In genomic region chr9:73157968-73158367, GRCm38 (mm10) we compare ENCODE assay signal across 39 mouse cellular contexts. TPM values are rescaled to one million over a fixed set of nuclear protein-coding genes. Genes with fewer than 3 reads are reported as not detected.
DNase-seq lines count a peak whose midpoint lies in the region; ATAC-seq and TF ChIP-seq lines count a peak whose summit lies in the region.
"Had no signal": no experiment of that assay in that cellular context is flagged by ENCODE, and none has a peak within 500 bp of the region (broad histone marks: within the 10 kb centered on the region; RNA-seq: fewer than 3 reads in every experiment).

No protein-coding gene starts in this region.

- peaks cover 5% of the 10 kb centered on the region for H3K9me3 ChIP-seq in G1E (replicated peaks)
- H3K9me3 ChIP-seq in liver, embryonic 15.5 days (replicated peaks) = peaks cover 8% of the 10 kb centered on the region
- no peaks in the 10 kb centered on the region for H3K9me3 ChIP-seq in stomach, postnatal 0 days (ENCODE audit: control insufficient read depth, low read length)
- no peaks in the 10 kb centered on the region for H3K9me3 ChIP-seq in kidney, embryonic 14.5 days (ENCODE audit: control insufficient read depth, low read length)
- H3K9me3 ChIP-seq: embryonic facial prominence, embryonic 12.5 days; forebrain, embryonic 10.5 days; hindbrain, embryonic 10.5 days; hindbrain, embryonic 15.5 days; limb, embryonic 15.5 days; midbrain, embryonic 13.5 days; neural tube, embryonic 15.5 days had no signal

- TF ChIP-seq EP300 in stomach, postnatal 0 days (optimal IDR thresholded peaks at IDR 0.05) = no peak

- no peak for TF ChIP-seq CTCF in G1E (IDR thresholded peaks at IDR 0.05; ENCODE audit: low read depth, low read length)
- no peak for TF ChIP-seq CTCF in stomach, postnatal 0 days (IDR thresholded peaks at IDR 0.05; ENCODE audit: low read depth)

- 54% methylated on average over 4 of the region's 4 CpGs for WGBS in liver, embryonic 15.5 days (ENCODE audit: insufficient replicate concordance)
- 87% methylated on average over 4 of the region's 4 CpGs for WGBS in stomach, postnatal 0 days
- 94% methylated on average over 4 of the region's 4 CpGs for WGBS in kidney, embryonic 14.5 days

- peak overlapping the region; percentile 33; the same call in 1 of the 2 replicates for H3K27ac ChIP-seq in liver, embryonic 15.5 days (replicated peaks)
- no peak overlapping the region for H3K27ac ChIP-seq in stomach, postnatal 0 days (replicated peaks)
- no peak overlapping the region for H3K27ac ChIP-seq in kidney, embryonic 14.5 days (ENCODE audit: low read depth, low read length)
- H3K27ac ChIP-seq: embryonic facial prominence, embryonic 12.5 days; forebrain, embryonic 10.5 days; hindbrain, embryonic 10.5 days; hindbrain, embryonic 15.5 days; limb, embryonic 15.5 days; midbrain, embryonic 13.5 days; neural tube, embryonic 15.5 days had no signal

- ATAC-seq in G1E (ENCODE audit: extremely low read depth, insufficient number of reproducible peaks, low FRiP score, poor library complexity, severe bottlenecking) = peak; percentile 67
- no peak for ATAC-seq in liver, embryonic 15.5 days (ENCODE audit: insufficient read depth)
- ATAC-seq in monocyte, adult 5-6 weeks (replicated peaks; ENCODE audit: insufficient number of reproducible peaks, low FRiP score, low TSS enrichment, poor library complexity, severe bottlenecking) = peak; percentile 66
- no peak for ATAC-seq in stomach, postnatal 0 days (ENCODE audit: low FRiP score, low TSS enrichment)
- ATAC-seq in kidney, embryonic 14.5 days (ENCODE audit: low FRiP score, low TSS enrichment) = no peak
- ATAC-seq: activated CD4-positive, CD25-positive, alpha-beta regulatory T cell, adult 4 months; forebrain, embryonic 16.5 days; inflammation-experienced regulatory T-cells, adult 6 months; midbrain, embryonic 13.5 days had no signal

- no peak for DNase-seq in G1E (ENCODE audit: low spot score)
- peak; percentile 41 for DNase-seq in ZHBTc4 (ENCODE audit: low read depth, low spot score)
- no peak for DNase-seq in stomach, postnatal 0 days (ENCODE audit: low spot score)
- DNase-seq in kidney, adult 11 months = no peak
- DNase-seq: adrenal gland, adult 8-10 months; cerebellum, adult 11 months; cerebellum, adult 9-10 months; cerebellum, postnatal 36 days; embryo, embryonic 11 days; heart, postnatal 14 days; kidney, adult 18-20 months; kidney, postnatal 4 days; left cerebral cortex, postnatal 4 days; lung, adult 2 months; retina, postnatal 1 day; right cerebral cortex, postnatal 25 days; thymus, adult 18-20 months; thymus, postnatal 25 days had no signal

- no peaks in the 10 kb centered on the region for H3K27me3 ChIP-seq in G1E (ENCODE audit: insufficient read depth, low read length)
- H3K27me3 ChIP-seq in liver, embryonic 15.5 days = no peaks in the 10 kb centered on the region
- H3K27me3 ChIP-seq in stomach, postnatal 0 days (ENCODE audit: control insufficient read depth, insufficient read depth, low read length) = no peaks in the 10 kb centered on the region
- H3K27me3 ChIP-seq in kidney, embryonic 14.5 days (ENCODE audit: control insufficient read depth, insufficient read depth, low read length) = no peaks in the 10 kb centered on the region
- H3K27me3 ChIP-seq: CH12.LX; embryonic facial prominence, embryonic 12.5 days; hindbrain, embryonic 15.5 days; limb, embryonic 15.5 days; midbrain, embryonic 13.5 days; neural tube, embryonic 15.5 days had no signal

- H3K9ac ChIP-seq in liver, embryonic 15.5 days = no peak overlapping the region
- no peak overlapping the region for H3K9ac ChIP-seq in stomach, postnatal 0 days (ENCODE audit: low read length)
- no peak overlapping the region for H3K9ac ChIP-seq in kidney, embryonic 14.5 days (ENCODE audit: low read depth, low read length)
- H3K9ac ChIP-seq: embryonic facial prominence, embryonic 12.5 days; hindbrain, embryonic 15.5 days; limb, embryonic 15.5 days; midbrain, embryonic 13.5 days; neural tube, embryonic 15.5 days had no signal

- H3K4me2 ChIP-seq in liver, embryonic 15.5 days = no peak overlapping the region
- H3K4me2 ChIP-seq in stomach, postnatal 0 days (replicated peaks; ENCODE audit: low read depth) = no peak overlapping the region
- H3K4me2 ChIP-seq in kidney, embryonic 14.5 days (replicated peaks; ENCODE audit: low read depth, low read length) = no peak overlapping the region
- H3K4me2 ChIP-seq: embryonic facial prominence, embryonic 12.5 days; hindbrain, embryonic 15.5 days; limb, embryonic 15.5 days; midbrain, embryonic 13.5 days; neural tube, embryonic 15.5 days had no signal

- peaks cover 10% of the 10 kb centered on the region for H3K4me1 ChIP-seq in G1E (ENCODE audit: insufficient read depth, low read depth, low read length)
- H3K4me1 ChIP-seq in liver, embryonic 15.5 days (replicated peaks) = no peaks in the 10 kb centered on the region
- H3K4me1 ChIP-seq in stomach, postnatal 0 days (replicated peaks; ENCODE audit: control insufficient read depth, insufficient read depth) = no peaks in the 10 kb centered on the region
- no peaks in the 10 kb centered on the region for H3K4me1 ChIP-seq in kidney, embryonic 14.5 days (ENCODE audit: control insufficient read depth, insufficient read depth, low read length)
- H3K4me1 ChIP-seq: embryonic facial prominence, embryonic 12.5 days; forebrain, embryonic 10.5 days; hindbrain, embryonic 10.5 days; hindbrain, embryonic 15.5 days; limb, embryonic 15.5 days; midbrain, embryonic 13.5 days; neural tube, embryonic 15.5 days had no signal

- H3K4me3 ChIP-seq in G1E (ENCODE audit: low read depth, low read length) = no peak overlapping the region; the same call in 1 of the 2 replicates
- H3K4me3 ChIP-seq in liver, embryonic 15.5 days (replicated peaks) = no peak overlapping the region
- H3K4me3 ChIP-seq in stomach, postnatal 0 days (ENCODE audit: low read depth, low read length) = no peak overlapping the region
- no peak overlapping the region for H3K4me3 ChIP-seq in kidney, embryonic 14.5 days (ENCODE audit: low read length)
- H3K4me3 ChIP-seq: embryonic facial prominence, embryonic 12.5 days; forebrain, embryonic 10.5 days; hindbrain, embryonic 10.5 days; hindbrain, embryonic 15.5 days; limb, embryonic 15.5 days; megakaryocyte, embryonic 14.5 days; midbrain, embryonic 13.5 days; neural tube, embryonic 15.5 days had no signal

- H3K36me3 ChIP-seq in G1E (replicated peaks) = no peaks in the 10 kb centered on the region
- H3K36me3 ChIP-seq in liver, embryonic 15.5 days (replicated peaks) = no peaks in the 10 kb centered on the region
- no peaks in the 10 kb centered on the region for H3K36me3 ChIP-seq in stomach, postnatal 0 days (ENCODE audit: control insufficient read depth, insufficient read depth, low read length)
- H3K36me3 ChIP-seq in kidney, embryonic 14.5 days (ENCODE audit: control insufficient read depth, insufficient read depth, low read length) = no peaks in the 10 kb centered on the region
- H3K36me3 ChIP-seq: embryonic facial prominence, embryonic 12.5 days; forebrain, embryonic 10.5 days; hindbrain, embryonic 10.5 days; hindbrain, embryonic 15.5 days; limb, embryonic 15.5 days; midbrain, embryonic 13.5 days; neural tube, embryonic 15.5 days had no signal

RNA-seq across cellular contexts. Expression of gene Rsl24d1, which starts 44.7 kb away (rescaled TPM):
- total RNA-seq in G1E (2014; fragmentation: Nextera tagmentation) = 105 and 123 TPM in 2 replicates
- 187 and 256 TPM in 2 replicates for total RNA-seq in G1E (2017)
- 10.0 and 35.4 TPM in 2 replicates for polyA plus RNA-seq in G1E (2012)
- 40.0 and 41.0 TPM in 2 replicates for polyA plus RNA-seq in liver, embryonic 15.5 days (2015; fragmentation: Nextera tagmentation; extraction: Ambion mirVana)
- total RNA-seq in monocyte, adult 5-6 weeks (2017) = 52.8 to 89.3 TPM (median 60.9 TPM) in 3 replicates
- polyA plus RNA-seq in stomach, postnatal 0 days (2015; fragmentation: Nextera tagmentation; extraction: Ambion mirVana) = 55.6 and 56.3 TPM in 2 replicates
- 149 and 176 TPM in 2 replicates for polyA plus RNA-seq in kidney, embryonic 14.5 days (2014; fragmentation: Nextera tagmentation; extraction: Ambion mirVana)

RNA-seq across cellular contexts. Expression of gene Gm20509, which starts 55.7 kb away (rescaled TPM):
- total RNA-seq in G1E (2014; fragmentation: Nextera tagmentation) (not detected in 2 replicates), G1E (2017) (not detected in 2 replicates)
- not detected in 2 replicates for polyA plus RNA-seq in G1E (2012)
- polyA plus RNA-seq in liver, embryonic 15.5 days (2015; fragmentation: Nextera tagmentation; extraction: Ambion mirVana) = not detected in 2 replicates
- total RNA-seq in monocyte, adult 5-6 weeks (2017) = 2.2 TPM in 1 of 3 replicates, not detected in the others
- polyA plus RNA-seq in stomach, postnatal 0 days (2015; fragmentation: Nextera tagmentation; extraction: Ambion mirVana) = not detected in 2 replicates
- polyA plus RNA-seq in kidney, embryonic 14.5 days (2014; fragmentation: Nextera tagmentation; extraction: Ambion mirVana) = not detected in 2 replicates
- total RNA-seq: CH12.LX; gastrocnemius, adult 8-10 months; heart, postnatal 14 days; left cerebral cortex, postnatal 4 days had no signal
- polyA plus RNA-seq: activated CD4-positive, CD25-positive, alpha-beta regulatory T cell, adult 4 months; C2C12; embryonic facial prominence, embryonic 12.5 days; forebrain, embryonic 10.5 days; forebrain, embryonic 16.5 days; gonadal fat pad, adult 2 months; heart, embryonic 14.5 days; hindbrain, embryonic 10.5 days; hindbrain, embryonic 15.5 days; inflammation-experienced regulatory T-cells, adult 6 months; kidney, embryonic 16.5 days; limb, embryonic 15.5 days; lung, adult 2 months; midbrain, embryonic 13.5 days; neural tube, embryonic 15.5 days; stomach, embryonic 16.5 days had no signal

RNA-seq across cellular contexts. Expression of gene Khdc3, which starts 56.3 kb away (rescaled TPM):
- total RNA-seq in G1E (2014; fragmentation: Nextera tagmentation) = not detected in 2 replicates
- 0.98 and 1.3 TPM in 2 replicates for total RNA-seq in G1E (2017)
- polyA plus RNA-seq in G1E (2012) = 0.05 TPM in 1 of 2 replicates, not detected in the other
- 0.05 TPM in 1 of 2 replicates, not detected in the other for polyA plus RNA-seq in liver, embryonic 15.5 days (2015; fragmentation: Nextera tagmentation; extraction: Ambion mirVana)
- total RNA-seq in monocyte, adult 5-6 weeks (2017) = 1.3 TPM in 1 of 3 replicates, not detected in the others
- not detected in 2 replicates for polyA plus RNA-seq in stomach, postnatal 0 days (2015; fragmentation: Nextera tagmentation; extraction: Ambion mirVana)
- polyA plus RNA-seq in kidney, embryonic 14.5 days (2014; fragmentation: Nextera tagmentation; extraction: Ambion mirVana) = 0.14 TPM in 1 of 2 replicates, not detected in the other
- total RNA-seq: gastrocnemius, adult 8-10 months had no signal
- polyA plus RNA-seq: C2C12; forebrain, embryonic 10.5 days; forebrain, embryonic 16.5 days; gonadal fat pad, adult 2 months; heart, embryonic 14.5 days; kidney, embryonic 16.5 days had no signal

Comparison
In these comparisons a context has a peak if more than half of its experiments do, and no peak if none do; other contexts are left out.
1. ATAC-seq: peak in G1E (single experiment) and monocyte, adult 5-6 weeks (single experiment); none in liver, embryonic 15.5 days (single experiment), stomach, postnatal 0 days (single experiment) and kidney, embryonic 14.5 days (single experiment).